Mouse (Mus musculus) WW6 (cell line): ENCODE measurements around the gene Sh3bgrl3.

Source experiments
- DNase-seq: peaks from one replicate; pipeline ENCODE4 v3.0.0-alpha.2; 2013; ENCODE audit warnings: low read depth, low spot score

The Sh3bgrl3 gene

DNA sequence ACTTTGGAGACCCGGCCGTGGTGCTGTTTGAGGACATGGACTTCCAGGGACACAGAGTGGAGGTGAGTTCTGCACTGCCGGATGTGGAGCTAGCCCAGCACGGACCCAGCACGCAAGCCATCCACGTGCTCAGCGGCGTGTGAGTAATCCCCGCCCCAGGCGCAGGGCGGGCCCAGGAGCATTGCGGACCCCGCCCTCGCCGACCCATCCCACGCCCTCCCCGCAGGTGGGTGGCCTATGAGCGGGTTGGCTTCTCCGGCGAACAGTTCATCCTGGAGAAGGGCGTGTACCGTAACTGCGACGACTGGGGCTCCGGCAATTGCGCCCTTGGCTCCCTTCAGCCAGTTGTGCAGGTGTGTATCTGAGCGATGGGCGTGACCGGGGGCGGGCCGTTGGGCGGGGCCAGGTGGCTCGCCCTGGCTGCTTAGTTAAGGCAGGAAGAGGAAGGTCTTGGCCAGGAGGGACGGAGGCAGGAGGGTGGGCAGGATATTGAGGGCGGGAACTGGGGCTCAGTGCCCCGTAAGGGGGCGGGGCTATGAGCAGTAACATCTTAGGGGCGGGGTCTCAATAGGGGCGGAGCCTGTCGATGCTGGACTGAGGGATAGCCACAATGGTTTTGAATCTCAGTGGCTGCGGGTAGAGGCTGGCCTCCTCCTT lies 46.7 kb downstream of the Sh3bgrl3 start:
- peak; percentile 98 for DNase-seq

- no peak for DNase-seq
Observed at GRCm38 (mm10) chr4:134080674-134081073, 47.9 kb downstream of the Sh3bgrl3 start.

GRCm38 (mm10) chr4:134078694-134079093 lies 49.9 kb downstream of the Sh3bgrl3 start:
- peak; percentile 79 for DNase-seq
